Mouse (Mus musculus) embryonic facial prominence, embryonic 11.5 days (tissue): ENCODE results near the gene Uncx. TPM values are rescaled to one million over a fixed set of nuclear protein-coding genes. Genes with fewer than 3 reads are reported as not detected.

Source experiments
- ATAC-seq: fragments of 200-750 bp; cut with Nextera tagmentation; replicated peaks from 2 replicates; pipeline ENCODE4 v1.8.0; 2017; ENCODE audit warnings: low read depth; ENCODE audit not compliant: insufficient number of reproducible peaks, low FRiP score, low TSS enrichment
- DNase-seq: peaks from one replicate; pipeline ENCODE4 v3.0.0-alpha.2; 2015; ENCODE audit warnings: low spot score
- H3K27ac ChIP-seq: fragments of 300-500 bp; sonication (generic); replicated peaks from 2 replicates; pipeline ENCODE4 v1.5.1; 2014; ENCODE audit warnings: mild to moderate bottlenecking, low read depth, low read length, control low read depth
- H3K27me3 ChIP-seq: fragments of 300-500 bp; sonication (generic); 2 replicates; pipeline ENCODE4 v1.6.1; 2014; ENCODE audit warnings: mild to moderate bottlenecking, low read length, moderate library complexity, mixed read lengths; ENCODE audit not compliant: control insufficient read depth, insufficient read depth
- H3K36me3 ChIP-seq: fragments of 300-500 bp; sonication (generic); replicated peaks from 2 replicates; pipeline ENCODE4 v1.6.1; 2014; ENCODE audit warnings: low read depth, mild to moderate bottlenecking, low read length, moderate library complexity, mixed read lengths; ENCODE audit not compliant: control insufficient read depth, insufficient read depth
- H3K4me1 ChIP-seq: fragments of 300-500 bp; sonication (generic); 2 replicates; pipeline ENCODE4 v1.6.1; 2014; ENCODE audit warnings: low read length, mixed read lengths; ENCODE audit not compliant: control insufficient read depth, insufficient read depth
- H3K4me2 ChIP-seq: fragments of 300-500 bp; sonication (generic); 2 replicates; pipeline ENCODE4 v1.6.1; 2014; ENCODE audit warnings: low read depth, mild to moderate bottlenecking, control low read depth, low read length, moderate library complexity
- H3K4me3 ChIP-seq: fragments of 300-500 bp; sonication (generic); 2 replicates; pipeline ENCODE4 v1.5.1; 2014; ENCODE audit warnings: low read depth, low read length, control low read depth
- H3K9ac ChIP-seq: fragments of 300-500 bp; sonication (generic); replicated peaks from 2 replicates; pipeline ENCODE4 v1.6.1; 2014; ENCODE audit warnings: mild to moderate bottlenecking, control low read depth, low read length
- H3K9me3 ChIP-seq: fragments of 300-500 bp; sonication (generic); replicated peaks from 2 replicates; pipeline ENCODE4 v1.6.1; 2016; ENCODE audit warnings: mild to moderate bottlenecking, low read length, inconsistent platforms, mixed read lengths; ENCODE audit not compliant: control insufficient read depth
- WGBS: fragments of 180-500 bp; shearing (Covaris S2); extraction: QIAGEN DNeasy Blood & Tissue Kit; methylation state at CpG from one replicate; pipeline ENCODE4 v1.1.7; 2014; 5-methylcytosine and 5-hydroxymethylcytosine counted together
- polyA plus RNA-seq: library from polyadenylated mRNA; unstranded; fragments of >200 nt; fragmentation: Nextera tagmentation; extraction: Ambion mirVana; gene quantifications from 2 replicates; pipeline ENCODE4 v1.2.1, GENCODE M21; 2014

The Uncx gene
- polyA plus RNA-seq, 1 experiment from 2014 or later: 3.0 TPM

- no peaks in the 10 kb centered on the region for H3K36me3 ChIP-seq
- no peak overlapping the region for H3K4me3 ChIP-seq
- no peak overlapping the region for H3K27ac ChIP-seq
- WGBS: 17% methylated on average over 17 of the region's 17 CpGs
- no peaks in the 10 kb centered on the region for H3K9me3 ChIP-seq
- H3K4me2 ChIP-seq: no peak overlapping the region
- no peaks in the 10 kb centered on the region for H3K4me1 ChIP-seq
- H3K27me3 ChIP-seq: no peaks in the 10 kb centered on the region; the same call in 1 of the 2 replicates
- H3K9ac ChIP-seq: no peak overlapping the region
- no peak for ATAC-seq
- no peak for DNase-seq
Observed at GRCm38 (mm10) chr5:139510682-139511366, 32.5 kb upstream of the Uncx start.

GRCm38 (mm10) chr5:139512201-139512600 is 31.1 kb upstream of the Uncx start:
- Histone ChIP-seq H3K4me2 (no peak overlapping the region), H3K4me3 (no peak overlapping the region), H3K36me3 (no peaks in the 10 kb centered on the region), H3K9ac (no peak overlapping the region), H3K27ac (no peak overlapping the region), H3K27me3 (no peaks in the 10 kb centered on the region; the same call in 1 of the 2 replicates), H3K9me3 (no peaks in the 10 kb centered on the region), H3K4me1 (no peaks in the 10 kb centered on the region)
- ATAC-seq (no peak), DNase-seq (no peak)
- 81% methylated on average over 4 of the region's 4 CpGs for WGBS

GRCm38 (mm10) chr5:139516281-139516680 is 27.0 kb upstream of the Uncx start:
- H3K27me3 ChIP-seq: no peaks in the 10 kb centered on the region
- WGBS: 45% methylated on average over 11 of the region's 11 CpGs
- H3K9ac ChIP-seq: no peak overlapping the region
- no peak for DNase-seq
- no peak for ATAC-seq
- H3K4me2 ChIP-seq: no peak overlapping the region
- no peaks in the 10 kb centered on the region for H3K36me3 ChIP-seq
- H3K4me3 ChIP-seq: no peak overlapping the region
- H3K27ac ChIP-seq: no peak overlapping the region
- H3K9me3 ChIP-seq: no peaks in the 10 kb centered on the region
- H3K4me1 ChIP-seq: no peaks in the 10 kb centered on the region

GRCm38 (mm10) chr5:139520069-139520834 is 23.0 kb upstream of the Uncx start:
- H3K27ac ChIP-seq: no peak overlapping the region
- no peaks in the 10 kb centered on the region for H3K36me3 ChIP-seq
- H3K9ac ChIP-seq: no peak overlapping the region
- H3K4me1 ChIP-seq: no peaks in the 10 kb centered on the region
- H3K4me2 ChIP-seq: no peak overlapping the region
- ATAC-seq: no peak
- H3K27me3 ChIP-seq: no peaks in the 10 kb centered on the region
- WGBS: 59% methylated on average over 14 of the region's 14 CpGs
- no peak overlapping the region for H3K4me3 ChIP-seq
- DNase-seq: no peak
- H3K9me3 ChIP-seq: no peaks in the 10 kb centered on the region

- Histone ChIP-seq H3K4me1 (no peaks in the 10 kb centered on the region), H3K27me3 (no peaks in the 10 kb centered on the region), H3K27ac (no peak overlapping the region; the same call in 1 of the 2 replicates), H3K36me3 (no peaks in the 10 kb centered on the region), H3K9me3 (no peaks in the 10 kb centered on the region), H3K9ac (no peak overlapping the region), H3K4me3 (no peak overlapping the region), H3K4me2 (peak overlapping the region; percentile 7; the same call in 1 of the 2 replicates)
- ATAC-seq: no peak; the same call in 1 of the 2 replicates
- 46% methylated on average over 10 of the region's 10 CpGs for WGBS
- DNase-seq: peak; percentile 47
Observed at GRCm38 (mm10) chr5:139521987-139522386, 21.3 kb upstream of the Uncx start.

GRCm38 (mm10) chr5:139528851-139529250 is 14.4 kb upstream of the Uncx start:
- 72% methylated on average over 7 of the region's 7 CpGs for WGBS
- Histone ChIP-seq H3K36me3 (no peaks in the 10 kb centered on the region), H3K27ac (no peak overlapping the region), H3K4me3 (no peak overlapping the region), H3K27me3 (peaks cover 6% of the 10 kb centered on the region; the same call in 1 of the 2 replicates), H3K4me2 (no peak overlapping the region), H3K9me3 (no peaks in the 10 kb centered on the region), H3K4me1 (no peaks in the 10 kb centered on the region), H3K9ac (no peak overlapping the region)
- no peak for DNase-seq
- no peak for ATAC-seq

- H3K9ac ChIP-seq: no peak overlapping the region; the same call in 1 of the 2 replicates
Observed at GRCm38 (mm10) chr5:139535386-139535919, 7.8 kb upstream of the Uncx start.

More at GRCm38 (mm10) chr5:139535386-139535919, 7.8 kb upstream of the Uncx start:
- DNase-seq: peak; percentile 47
- peaks cover 53% of the 10 kb centered on the region for H3K27me3 ChIP-seq
- WGBS: under 1% methylated on average over 34 of the region's 34 CpGs
- no peaks in the 10 kb centered on the region for H3K36me3 ChIP-seq
- peak overlapping the region; percentile 8; the same call in 1 of the 2 replicates for H3K4me3 ChIP-seq
- no peak overlapping the region for H3K27ac ChIP-seq
- H3K9me3 ChIP-seq: no peaks in the 10 kb centered on the region
- no peaks in the 10 kb centered on the region for H3K4me1 ChIP-seq
- H3K4me2 ChIP-seq: peak overlapping the region; percentile 24
- ATAC-seq: peak; percentile 55
